Mouse (Mus musculus): ENCODE measurements at regions not wholly inside any gene's neighbourhood (a gene's known extent, or its start where the extent isn't known, plus 50 kb on each side); places are given as distances from the start of the nearest gene placed in this dataset.

DNA sequence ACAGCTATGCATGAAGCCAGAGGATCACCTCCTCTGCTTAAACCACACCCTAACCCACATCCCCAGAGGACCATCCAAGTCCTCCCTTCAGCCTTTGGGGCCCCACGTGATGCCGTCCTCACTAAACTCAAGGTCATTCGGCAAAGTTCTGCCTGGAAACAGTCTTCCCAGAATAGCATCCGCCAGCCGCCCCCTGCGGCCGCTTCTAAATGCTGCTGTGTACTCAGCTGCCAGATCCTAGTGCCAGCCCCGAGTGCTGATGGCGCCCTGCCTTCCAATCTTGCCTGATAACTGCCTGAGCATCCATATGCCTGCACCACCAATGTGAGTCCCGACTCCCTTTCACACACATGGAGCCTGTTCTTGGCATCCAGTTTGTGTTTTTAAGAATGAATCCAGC lies 247.9 kb upstream of the Sulf2 start:
- DNase-seq (ENCODE audit: low spot score) = no peak

DNA sequence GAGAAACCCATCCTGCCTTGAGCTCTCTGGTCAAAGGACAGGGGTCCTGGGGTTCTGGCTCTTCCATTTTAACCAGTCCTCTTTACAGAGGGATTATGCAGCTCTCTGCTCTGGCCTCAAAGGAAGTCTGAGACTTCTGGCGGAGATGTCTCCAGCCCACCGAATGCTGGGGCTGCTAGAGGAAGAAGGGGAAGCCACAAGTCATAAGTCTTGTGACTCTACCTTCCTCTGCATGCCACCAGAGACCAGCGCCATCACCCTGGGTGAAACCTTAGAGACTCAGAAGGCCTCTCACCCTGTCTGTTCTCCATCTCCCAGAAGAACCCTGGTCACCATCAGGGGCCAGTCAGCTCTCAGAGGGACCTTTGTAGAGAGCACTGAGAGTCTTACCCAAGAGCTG lies 246.4 kb upstream of the Sulf2 start:
- no peak for DNase-seq (ENCODE audit: low spot score)

DNA sequence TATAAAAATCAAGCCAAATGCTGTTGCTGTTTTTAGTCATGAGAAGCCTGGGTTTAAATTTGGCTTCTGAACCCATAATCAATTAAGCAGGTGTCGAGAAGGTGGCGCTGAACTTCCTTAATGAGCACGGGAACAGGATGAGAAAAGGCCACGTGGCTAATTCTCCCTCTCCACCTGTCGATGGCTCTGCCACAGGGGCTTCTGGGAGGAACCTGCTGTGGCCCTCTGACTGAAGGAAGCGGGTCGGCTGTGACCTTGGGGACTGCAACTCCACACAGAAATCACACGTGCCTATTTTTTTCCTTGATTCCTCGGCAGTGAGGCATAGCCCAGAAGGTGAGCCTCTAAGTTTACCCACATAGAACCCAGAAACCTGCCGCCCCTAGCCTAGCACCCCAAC lies 244.8 kb upstream of the Sulf2 start:
- DNase-seq (ENCODE audit: low spot score) = no peak

DNA sequence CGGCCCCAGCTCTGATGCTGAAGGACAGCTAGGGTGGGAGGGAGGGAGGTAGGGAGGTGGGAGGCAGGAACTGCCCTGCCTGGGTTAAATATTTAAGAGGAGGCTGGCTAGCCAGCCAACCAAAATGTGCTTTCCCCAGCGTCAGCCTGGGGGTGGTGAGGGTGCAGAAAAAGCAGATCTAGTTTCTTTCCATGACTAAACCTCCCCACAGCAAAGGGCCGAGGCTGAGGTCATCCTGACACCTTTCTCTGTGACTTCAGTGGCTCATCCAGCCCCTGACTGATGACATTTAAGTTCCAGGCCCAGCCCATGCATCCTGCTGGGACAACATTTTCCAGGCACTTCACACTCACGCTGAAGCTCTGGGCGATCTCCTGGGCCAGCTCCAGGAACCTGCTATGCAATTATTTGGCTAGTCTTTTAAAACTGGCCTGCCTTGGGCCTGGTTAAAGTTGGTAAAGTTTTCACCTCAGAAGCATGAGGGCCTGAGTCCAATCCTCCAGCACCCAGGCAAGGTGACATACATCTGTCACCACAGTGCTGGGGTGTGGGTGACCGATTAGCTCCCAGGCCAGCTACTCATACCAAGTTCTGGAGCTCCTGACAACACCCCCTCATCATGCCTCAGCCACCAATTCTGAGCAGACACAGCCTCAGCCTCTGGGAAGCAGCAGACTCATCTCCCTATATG lies 243.8 kb upstream of the Sulf2 start:
- DNase-seq (ENCODE audit: low spot score) = peak; percentile 62

DNA sequence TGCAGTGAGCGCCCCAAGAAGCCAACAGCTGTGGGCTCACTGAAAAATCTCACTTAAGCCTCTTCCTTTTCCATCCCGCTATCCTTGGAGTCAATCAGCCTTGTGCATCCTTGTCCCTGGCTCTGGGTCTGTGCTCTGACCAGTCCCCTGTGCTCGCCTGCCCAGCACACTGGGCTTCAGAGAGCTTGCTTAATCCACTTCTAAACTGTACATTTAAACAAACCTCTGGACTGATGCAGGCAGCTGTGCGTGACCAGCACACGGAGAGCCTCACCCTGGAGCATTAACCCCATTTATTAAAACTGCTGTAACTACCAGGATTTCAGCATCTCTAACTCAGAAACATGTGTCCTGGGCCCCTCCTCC lies 243.3 kb upstream of the Sulf2 start:
- DNase-seq (ENCODE audit: low spot score) = no peak

GRCm38 (mm10) chr2:166398156-166398555 lies 242.7 kb upstream of the Sulf2 start:
- no peak for DNase-seq (ENCODE audit: low spot score)

- DNase-seq (ENCODE audit: low spot score) = no peak
Measured at GRCm38 (mm10) chr2:166394666-166395065, 239.2 kb upstream of the Sulf2 start.

DNA sequence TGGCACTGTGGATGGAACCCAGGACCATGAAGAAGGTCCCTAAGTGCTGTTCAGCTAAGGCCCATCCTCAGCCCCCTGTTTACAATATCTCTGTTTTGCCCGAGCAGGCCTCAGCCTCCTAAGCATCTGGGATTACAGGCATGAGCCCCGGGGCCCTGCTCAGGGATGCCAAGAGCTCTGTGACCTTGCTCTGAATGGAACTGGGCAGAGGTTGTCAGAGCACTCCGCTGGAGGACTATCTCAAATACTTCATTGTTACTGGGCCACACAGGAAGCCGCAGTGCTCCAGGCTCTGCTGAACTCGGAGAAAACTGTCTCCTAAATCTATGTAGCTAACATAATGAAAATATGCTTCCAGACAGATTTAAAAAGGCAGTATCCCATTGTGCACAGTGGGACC lies 235.7 kb upstream of the Sulf2 start:
- no peak for DNase-seq (ENCODE audit: low spot score)

GRCm38 (mm10) chr2:166388050-166388449 lies 232.6 kb upstream of the Sulf2 start:
- no peak for DNase-seq (ENCODE audit: low spot score)

- no peak for DNase-seq (ENCODE audit: low spot score)
Measured at GRCm38 (mm10) chr2:166386817-166387216, 231.4 kb upstream of the Sulf2 start.

DNA sequence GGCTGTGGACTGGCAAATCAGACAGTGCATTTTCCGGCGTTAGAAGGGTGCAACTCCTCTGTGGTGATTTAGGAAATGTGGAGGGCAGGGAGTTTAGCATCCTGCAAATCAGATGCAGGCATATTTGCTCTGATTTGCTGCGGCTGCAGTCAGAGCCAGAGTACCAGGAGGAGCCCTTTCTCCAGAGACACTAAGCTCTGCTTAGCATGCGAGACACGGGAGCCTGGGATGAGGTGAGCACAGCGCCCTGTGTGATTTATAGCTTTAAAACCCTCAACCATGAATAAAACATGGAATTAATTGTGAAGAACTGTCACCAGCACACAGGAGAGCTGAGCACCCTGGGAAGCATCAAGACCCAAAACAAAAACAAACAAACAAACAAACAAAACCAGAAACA lies 229.1 kb upstream of the Sulf2 start:
- no peak for DNase-seq (ENCODE audit: low spot score)

DNA sequence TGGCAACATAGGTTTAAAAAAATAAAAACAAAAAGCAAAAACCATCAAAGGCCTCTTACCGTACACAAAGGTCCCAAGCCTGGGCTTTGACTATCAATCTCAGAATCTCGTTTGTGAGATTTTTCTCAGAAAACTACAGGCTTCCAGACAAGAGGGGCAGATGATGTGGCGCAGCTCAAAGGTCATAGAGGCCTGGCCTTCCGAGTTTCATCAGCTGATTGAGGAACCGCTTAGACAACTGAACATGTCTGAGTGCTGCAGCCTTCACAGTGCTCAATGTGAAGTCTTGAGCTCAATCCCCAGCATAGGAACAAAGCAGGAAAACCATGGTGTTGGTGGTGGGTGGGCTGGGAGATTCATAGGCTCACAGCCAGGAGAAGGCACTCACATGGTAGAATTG lies 227.9 kb upstream of the Sulf2 start:
- DNase-seq (ENCODE audit: low spot score) = peak; percentile 57

- no peak for DNase-seq (ENCODE audit: low spot score)
Measured at GRCm38 (mm10) chr2:166382180-166382579, 226.7 kb upstream of the Sulf2 start.

DNA sequence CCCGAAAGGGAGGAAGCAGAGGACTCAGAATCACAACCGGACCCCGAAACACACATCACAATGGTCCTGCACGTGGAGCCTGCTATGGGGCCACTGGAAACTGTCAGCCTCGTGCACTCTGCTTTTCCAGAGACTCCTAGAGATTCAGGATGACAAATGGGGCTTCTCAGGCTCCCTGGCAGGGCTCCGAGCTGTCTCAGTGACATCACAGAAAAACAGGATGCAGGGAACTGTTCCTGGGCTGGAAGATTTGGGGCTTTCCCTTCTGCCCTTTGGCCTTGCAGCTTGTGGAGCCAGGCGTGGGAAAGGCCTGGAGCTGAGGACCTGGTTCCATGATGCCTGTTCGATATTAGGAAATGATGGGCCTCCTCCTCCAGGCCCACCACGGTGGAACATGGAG lies 225.4 kb upstream of the Sulf2 start:
- DNase-seq (ENCODE audit: low spot score) = no peak

DNA sequence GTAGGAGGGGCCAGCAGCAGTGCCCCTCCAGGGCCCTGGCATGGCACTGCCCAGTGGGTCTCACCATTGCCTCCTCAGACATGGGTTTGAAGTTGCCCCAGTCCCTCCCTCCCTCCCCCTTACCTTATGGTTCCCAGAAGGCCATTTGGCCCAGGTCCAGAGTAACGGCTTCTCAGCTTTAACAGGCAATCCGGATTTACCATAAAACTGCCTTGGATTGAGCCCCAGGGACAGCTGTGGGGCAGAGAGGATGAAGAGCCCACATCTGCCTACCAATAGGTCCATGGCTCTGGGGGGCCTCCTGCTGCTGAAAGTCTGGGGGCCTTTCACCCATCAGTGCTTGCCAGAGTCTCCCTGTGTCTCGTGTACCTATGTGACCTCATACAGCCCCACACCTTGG lies 222.9 kb upstream of the Sulf2 start:
- DNase-seq (ENCODE audit: low spot score) = no peak

GRCm38 (mm10) chr2:166377329-166377728 lies 221.9 kb upstream of the Sulf2 start:
- DNase-seq (ENCODE audit: low spot score) = no peak

DNA sequence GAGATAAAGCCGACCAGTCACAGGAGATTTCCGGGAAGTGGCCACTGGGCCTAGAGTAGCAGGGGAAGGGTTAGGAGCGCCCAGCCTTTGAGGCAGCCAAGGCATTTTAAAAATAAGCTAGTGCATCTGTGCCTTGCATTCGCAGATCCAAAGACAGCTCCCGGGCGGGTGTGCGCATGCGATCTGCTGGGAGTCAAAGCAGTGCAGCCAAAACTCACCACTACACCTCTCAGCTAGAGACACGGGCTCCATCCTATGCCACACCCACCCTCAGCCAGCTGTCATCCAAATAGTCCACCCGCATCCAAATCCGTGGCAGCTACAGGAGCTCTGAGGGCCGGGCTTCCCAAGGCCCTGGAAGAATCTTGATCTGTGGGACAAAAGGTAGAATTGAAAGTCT lies 220.2 kb upstream of the Sulf2 start:
- DNase-seq (ENCODE audit: low spot score) = no peak

DNA sequence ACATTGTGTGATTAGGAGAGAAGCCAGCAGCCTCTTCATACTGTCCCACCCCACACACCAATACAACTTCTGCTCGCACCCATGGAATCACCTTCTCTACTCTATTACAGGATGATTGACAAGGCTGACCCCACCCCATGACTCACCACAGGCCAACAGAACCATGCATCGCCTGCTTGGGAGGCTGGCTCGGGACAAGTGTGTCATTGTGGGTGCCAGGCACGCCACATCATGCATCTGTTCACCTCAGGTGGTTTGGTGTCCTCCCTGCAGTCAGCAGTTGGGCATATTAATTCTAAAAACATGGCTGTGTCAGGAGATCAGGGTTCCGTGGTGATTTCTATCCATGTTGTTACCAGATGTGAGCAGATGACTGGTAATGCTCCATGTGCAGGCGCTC lies 215.3 kb upstream of the Sulf2 start:
- DNase-seq (ENCODE audit: low spot score) = no peak

DNA sequence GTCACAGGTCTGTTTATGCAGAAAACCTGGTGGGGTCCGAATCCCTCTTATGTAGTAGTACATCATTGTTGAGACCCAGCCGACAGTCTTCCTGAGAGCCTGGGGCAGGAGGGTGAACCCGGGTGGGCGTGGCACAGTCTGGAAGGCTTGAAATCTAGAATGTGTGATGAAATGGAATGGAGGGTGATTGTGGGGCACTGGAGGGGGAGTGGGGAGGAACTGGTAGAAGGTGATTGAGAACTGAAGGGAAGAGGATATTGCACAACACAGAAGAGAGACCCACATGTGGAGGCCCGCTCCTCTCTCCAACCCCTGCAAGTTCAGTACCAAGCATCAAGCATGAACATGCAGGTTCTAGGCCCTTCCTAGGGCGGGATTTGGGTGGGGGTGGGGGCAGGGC lies 206.2 kb upstream of the Sulf2 start:
- no peak for DNase-seq (ENCODE audit: low spot score)

DNA sequence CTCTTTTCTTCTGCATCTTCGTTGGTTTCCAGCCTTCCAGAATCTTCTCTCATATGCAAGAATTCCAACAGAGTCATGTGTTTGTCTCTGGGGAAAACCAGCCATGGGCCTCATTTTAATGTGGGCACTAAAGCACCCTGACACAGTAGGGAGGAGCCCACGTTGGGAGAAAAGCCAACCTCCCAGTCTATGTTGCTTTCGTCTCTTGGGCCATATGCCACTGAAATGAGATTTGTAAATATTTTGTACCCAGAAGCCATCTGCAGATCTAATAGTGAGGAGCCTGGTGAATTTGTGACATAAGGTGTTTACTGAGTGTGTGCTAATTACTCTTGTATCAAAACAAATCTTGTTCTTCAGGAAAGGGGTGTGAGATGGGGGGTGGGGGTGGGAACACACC lies 205.3 kb upstream of the Sulf2 start:
- DNase-seq (ENCODE audit: low spot score) = no peak

GRCm38 (mm10) chr2:166359995-166360394 lies 204.5 kb upstream of the Sulf2 start:
- DNase-seq (ENCODE audit: low spot score) = no peak

DNA sequence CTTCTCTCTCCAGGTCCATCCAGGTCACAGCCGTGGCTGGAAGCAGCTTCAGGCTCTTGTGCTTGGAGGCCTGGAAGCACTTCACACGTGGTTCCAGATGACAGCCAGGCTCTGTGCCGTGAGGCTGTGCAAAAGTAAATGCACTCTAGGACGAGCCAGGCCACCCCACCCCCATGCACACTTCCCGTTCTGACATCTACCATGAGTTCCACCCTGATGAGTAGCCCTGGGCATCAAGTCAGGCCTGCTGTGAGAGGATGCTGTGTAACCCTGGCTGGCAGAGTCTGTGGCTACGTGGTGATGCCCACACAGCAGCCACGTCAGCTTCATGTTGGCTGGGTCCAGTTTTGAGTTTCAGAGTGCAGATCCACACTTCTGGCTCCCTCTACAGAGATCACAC lies 202.4 kb upstream of the Sulf2 start:
- DNase-seq (ENCODE audit: low spot score) = no peak

- no peak for DNase-seq (ENCODE audit: low spot score)
Measured at GRCm38 (mm10) chr2:166355944-166356343, 200.5 kb upstream of the Sulf2 start.

DNA sequence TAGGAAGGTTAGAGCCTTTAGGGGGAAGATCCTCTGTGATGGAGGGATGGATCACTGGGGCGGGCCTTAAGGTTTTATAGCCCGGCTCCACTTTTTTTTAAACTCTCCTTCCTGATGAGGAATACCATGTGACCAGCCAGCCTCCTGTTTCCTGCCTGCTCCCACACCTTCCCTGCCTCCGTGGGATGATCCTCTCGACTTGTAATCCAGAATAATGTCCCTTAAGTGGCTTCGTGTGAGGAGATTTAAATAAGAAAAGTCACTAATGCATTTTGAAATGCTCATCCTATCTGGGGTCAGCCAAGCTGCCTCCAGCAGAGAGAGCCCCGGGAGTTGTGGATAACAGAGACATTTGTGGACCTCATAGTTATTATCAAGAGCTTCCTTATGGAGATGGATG lies 200.0 kb upstream of the Sulf2 start:
- no peak for DNase-seq (ENCODE audit: low spot score)

GRCm38 (mm10) chr2:166354391-166354790 lies 198.9 kb upstream of the Sulf2 start:
- DNase-seq (ENCODE audit: low spot score) = no peak

All from yolk sac, embryonic 10.5 days (tissue).